Mouse (Mus musculus) lung, postnatal 4 days (tissue): ENCODE measurements around the gene Tmsb10.

Experiments
- DNase-seq, 2 experiments: peaks; one replicate each; pipeline ENCODE4 v3.0.0; 2021

Tmsb10 gene

DNA sequence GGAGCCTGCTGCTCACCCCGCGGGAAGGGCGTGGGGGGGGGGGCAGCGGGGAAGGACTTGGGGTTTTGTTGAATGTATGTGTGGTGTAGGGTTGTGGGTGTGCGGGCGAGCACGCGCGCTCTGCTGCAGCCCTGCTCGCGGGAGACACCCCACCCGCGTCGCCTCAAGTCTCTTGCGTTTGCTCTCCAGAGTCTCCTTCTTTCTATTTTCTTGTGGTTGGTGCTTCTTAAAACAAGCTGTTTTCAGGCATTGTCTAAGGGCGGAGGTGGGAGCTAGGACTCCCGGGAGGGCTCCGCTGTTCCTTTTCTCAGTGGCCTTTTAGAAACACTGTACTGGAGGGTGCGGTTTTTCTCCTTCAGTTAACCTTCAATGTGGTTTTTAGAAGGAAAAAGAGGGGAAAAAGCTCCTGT, at the start of gene Tmsb10:
Gene Tmsb10 (minus strand): TSS at position 87 of the 410 bp plus-strand sequence.
- no peak for DNase-seq

DNA sequence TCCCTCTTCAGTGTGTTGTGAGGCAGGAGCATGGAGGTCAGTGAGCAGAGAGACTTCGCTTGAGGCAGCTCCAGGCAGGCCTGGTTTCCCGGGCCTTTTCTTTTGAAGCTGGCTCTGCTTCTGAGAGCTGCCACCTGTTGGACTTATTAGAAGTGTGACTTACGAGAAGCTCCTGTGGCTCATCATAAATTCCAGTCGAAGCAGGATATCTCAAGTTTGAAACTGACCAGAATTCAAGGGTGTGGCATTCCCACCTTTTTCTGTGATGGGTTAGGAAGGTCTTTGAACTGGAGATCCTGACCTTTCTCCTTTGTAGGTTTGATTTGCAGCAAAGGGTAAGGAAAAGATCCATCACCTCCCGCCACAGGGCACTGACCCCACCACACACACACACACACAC, 45.1 kb upstream of the Tmsb10 start:
- DNase-seq = no peak

DNA sequence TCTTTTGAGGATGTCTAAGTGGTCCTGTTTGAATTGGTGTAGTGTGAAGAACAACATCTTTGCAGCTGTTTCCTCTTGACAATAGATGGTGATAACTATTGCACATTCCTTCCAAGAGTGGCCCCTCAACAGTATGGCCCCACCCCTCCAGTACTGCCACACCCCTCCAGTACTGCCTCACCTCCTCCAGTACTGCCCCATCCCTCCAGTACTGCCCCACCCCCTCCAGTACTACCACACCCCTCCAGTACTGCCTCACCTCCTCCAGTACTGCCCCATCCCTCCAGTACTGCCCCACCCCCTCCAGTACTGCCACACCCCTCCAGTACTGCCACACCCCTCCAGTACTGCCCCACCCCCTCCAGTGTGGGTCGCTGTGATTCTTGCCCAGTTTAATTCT, 43.8 kb upstream of the Tmsb10 start:
- DNase-seq = no peak

DNA sequence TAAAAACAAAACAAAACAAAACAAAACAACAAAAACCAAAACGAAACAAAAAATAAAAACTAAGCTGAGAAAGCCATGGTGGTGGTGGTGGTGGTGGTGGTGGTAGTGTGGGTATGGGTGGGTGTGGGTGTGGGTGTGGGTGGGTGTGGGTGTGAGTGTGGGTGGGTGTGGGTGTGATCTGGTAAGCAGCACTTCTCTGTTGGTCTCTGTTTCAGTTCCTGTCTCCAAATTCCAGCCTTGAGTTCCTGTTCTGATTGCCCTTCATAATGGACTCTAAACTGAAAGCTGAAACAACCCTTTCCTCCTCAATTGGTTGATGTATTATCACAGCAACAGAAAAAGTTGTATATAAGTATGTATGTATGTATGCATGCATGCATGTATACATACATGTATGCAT, 40.3 kb upstream of the Tmsb10 start:
- DNase-seq = no peak

DNA sequence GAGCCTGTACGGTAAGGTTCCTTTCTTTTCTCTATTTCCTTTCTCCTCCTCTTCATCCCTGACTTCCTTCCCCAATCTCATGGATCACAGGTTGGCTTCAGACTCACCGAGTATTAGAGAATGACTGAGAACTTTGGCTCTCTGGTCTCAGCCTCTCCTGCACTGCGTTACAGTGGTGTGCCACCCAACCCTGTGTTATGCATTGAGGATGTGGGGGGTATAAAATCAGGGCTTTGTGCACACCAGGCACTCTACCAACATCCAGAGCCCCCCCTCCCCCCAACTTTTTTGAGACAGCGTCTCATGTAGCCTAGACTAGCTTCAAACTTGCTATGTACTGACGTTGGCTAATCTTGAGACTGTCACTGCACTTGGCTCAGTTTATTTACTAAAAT, 35.1 kb upstream of the Tmsb10 start:
- no peak for DNase-seq

DNA sequence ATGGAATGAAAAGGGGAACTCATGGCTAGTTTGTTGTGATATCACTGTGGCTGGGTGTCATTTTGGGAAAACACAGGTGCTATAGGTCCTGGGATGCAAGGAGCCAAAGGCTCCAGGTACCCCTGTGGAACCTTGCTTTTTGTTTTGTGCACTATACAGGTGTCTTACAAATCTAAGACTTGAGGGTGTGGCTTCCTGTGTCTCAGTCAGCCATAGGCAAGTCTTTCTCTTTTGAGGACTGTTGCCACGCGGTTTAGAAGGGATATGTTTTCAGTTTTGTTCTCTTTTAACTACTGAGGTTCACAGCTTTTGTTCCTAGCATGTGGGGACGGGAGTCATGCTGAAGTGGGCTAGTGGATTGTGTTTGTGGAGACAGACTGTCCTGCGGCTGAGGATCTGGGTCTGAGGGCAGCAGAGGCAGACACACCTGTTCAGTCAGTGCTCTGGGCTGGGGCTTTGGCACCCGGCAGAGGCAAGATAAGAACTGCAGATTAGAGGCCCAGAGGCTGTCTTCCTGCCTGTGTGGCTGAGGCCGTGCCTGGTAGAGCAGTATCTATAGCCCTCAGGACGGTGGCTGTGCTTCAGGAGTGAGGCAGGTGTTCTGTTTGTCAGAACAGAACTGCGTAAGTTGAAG, 34.6 kb upstream of the Tmsb10 start:
- DNase-seq = peak in 1 of 2 experiments; percentile 27

DNA sequence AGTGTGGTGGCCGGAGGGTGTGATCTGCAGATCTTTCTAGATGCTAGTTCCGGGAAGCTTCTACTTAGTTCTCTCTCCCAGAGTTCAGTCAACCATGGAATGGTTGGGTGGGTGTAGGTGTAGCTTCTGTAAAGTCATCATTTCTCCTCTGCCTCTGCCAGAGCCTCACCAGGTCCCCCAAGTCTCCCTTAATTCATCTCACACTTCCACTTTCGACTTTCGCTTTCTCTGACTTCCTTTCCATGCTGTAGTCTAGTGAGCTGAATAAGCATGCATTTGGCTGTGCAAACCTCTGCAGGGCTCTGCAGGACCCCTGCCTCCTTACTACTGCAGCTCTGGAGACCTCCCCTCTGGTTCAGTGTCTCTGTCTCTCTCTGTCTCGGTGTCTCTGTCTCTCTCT, 31.7 kb upstream of the Tmsb10 start:
- no peak for DNase-seq

DNA sequence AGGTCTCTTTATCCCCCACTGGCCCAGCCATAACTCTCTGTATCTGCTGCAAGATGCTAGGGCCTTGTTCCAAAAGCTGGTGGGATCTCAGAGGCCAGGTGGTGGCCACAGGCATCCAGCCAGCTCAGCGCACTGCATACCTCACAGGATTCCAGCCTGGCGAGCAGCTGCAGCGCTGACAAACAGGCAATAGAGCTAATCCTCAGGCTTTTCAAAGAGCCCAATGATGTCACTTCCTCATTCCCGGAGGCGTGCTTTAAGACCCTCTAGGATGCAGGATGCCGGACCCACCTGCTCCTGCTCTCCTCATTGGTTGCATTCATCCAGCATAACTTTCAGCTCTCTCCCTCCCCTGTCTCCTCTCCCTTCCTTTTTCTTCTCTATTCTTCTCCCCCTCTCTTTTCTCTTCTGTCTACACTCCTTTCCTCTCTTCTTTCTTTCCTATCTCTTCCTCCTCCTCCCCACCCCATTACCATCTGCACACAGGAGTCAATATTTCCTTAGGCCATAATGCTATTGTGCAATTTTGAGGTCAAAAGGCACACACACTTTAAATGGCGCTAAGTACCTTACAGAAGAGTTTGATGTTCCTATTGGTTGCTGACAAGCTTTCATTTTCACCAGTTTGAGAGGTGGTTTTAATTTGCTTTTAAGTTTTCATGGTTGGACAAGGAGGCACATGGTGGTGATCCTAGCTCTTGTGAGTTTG, 30.6 kb upstream of the Tmsb10 start:
- no peak for DNase-seq

DNA sequence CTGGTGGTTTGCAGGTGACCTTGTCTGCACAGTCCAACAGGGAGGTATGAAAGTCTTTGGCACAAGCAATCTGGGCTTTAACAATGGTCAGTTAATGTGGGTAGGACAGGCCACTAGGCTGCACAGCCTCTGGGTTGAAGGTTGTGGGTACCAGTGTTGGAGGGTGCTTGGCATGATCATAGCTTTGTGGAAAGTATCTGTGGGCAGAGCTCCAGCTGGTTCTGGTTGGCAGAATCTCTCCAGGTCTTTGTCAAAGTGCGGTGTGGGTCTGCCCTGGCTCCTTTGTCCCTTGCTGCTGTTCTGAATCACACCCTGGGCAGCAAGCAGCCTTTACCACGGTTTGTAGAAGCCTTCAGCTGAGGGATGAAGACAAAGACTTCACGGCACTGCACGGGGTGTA, 24.0 kb upstream of the Tmsb10 start:
- DNase-seq = no peak

DNA sequence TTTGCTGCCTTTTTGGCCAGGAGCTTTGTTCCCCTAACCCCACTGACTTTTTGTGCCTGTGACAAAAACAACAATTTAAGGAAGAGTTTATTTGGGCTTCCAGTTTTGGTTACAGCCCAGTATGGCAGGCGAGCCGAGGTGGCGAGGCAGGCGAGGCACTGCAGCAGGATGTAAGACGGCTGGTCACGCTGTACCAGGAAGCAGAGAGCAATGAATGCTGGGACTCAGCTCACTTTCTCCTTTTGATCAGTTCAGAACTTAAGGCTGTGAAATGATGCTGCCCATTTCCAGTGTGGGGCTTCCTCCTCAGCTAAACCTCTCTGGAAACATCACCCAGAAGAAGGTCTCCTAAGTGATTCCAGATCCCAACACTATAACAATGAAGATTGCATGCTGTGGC, 23.3 kb upstream of the Tmsb10 start:
- peak in 1 of 2 experiments; percentile 45 for DNase-seq

DNA sequence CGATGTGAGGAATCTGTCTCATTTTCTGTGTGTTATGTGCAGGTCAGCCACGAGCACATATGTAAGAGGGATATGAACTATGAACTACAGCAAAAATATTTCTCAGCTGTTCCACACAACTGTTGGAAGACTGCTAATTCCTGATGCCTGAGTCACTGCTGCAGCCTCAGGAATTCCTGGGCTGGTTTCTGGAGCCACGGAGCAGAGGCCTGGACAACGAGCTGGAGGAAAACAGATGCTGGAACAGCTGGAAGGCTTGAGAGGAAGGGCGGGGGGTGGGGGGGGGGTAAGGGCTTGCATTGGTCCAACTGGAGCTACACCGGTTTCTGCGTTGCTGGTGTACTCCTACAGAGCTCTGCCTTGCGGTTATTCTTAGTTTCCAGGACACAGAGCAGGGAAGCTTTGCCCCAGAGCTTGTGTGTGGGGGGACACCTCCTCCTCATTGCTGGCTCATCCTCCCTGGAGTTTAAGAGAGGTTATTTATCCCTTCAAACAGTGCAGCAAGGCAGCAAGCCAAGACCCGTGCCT, 22.6 kb upstream of the Tmsb10 start:
- DNase-seq = peak; percentile 49 to 85

DNA sequence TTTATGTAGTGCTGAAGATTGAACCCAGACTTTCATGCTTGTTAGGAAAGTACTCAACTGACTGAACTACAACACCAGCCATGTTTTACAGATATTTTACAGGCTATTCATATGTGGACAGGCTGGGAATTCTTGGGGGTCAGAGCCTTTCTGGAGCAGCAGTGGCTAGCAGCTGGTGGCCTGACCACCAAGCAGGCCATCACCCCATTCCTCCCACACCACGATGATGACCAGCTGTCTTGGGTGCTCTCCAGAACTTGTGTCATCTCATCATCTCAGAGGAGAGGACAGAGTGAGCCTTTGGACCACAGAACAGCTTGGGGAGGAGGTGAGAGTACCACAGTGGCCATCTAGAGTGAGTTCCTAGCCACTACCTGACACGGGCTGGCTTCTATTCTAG, 18.3 kb upstream of the Tmsb10 start:
- DNase-seq = peak; percentile 30 to 77

DNA sequence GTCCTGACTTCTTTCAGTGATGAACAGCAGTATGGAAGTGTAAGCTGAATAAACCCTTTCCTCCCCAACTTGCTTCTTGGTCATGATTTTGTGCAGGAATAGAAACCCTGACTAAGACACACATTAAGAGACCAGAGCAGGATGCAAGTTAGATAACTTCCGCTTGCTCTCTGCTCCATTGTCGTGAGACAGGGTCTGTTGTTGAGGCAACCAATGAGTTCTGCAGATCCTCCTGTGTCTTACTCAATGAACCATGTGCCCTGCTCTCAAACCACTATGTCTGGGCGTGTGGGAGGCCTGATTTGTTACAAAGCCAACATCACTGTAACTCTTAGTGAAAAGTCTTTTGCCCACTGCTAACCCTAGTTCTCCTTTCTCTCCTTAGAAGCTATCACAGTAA, 12.5 kb upstream of the Tmsb10 start:
- no peak for DNase-seq

DNA sequence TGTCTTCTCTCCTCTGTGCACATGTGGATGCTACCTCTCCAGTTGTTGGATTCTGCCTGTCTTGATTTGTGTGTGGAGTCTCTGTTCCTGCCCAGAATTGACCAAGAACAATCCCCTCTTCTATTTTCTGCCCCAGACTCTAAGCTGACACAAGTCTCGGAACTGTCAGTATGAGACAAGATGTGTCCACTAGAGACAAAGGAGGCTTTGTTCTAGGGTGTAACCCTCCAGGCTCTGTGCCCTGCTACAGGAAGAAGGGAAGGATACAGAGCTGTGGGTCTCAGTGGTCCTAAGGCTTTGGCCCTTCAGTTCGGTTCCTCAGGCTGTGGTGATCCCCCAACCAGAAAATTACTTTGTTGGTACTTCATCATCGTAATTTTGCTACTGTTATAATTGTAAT, 11.2 kb upstream of the Tmsb10 start:
- DNase-seq = no peak

DNA sequence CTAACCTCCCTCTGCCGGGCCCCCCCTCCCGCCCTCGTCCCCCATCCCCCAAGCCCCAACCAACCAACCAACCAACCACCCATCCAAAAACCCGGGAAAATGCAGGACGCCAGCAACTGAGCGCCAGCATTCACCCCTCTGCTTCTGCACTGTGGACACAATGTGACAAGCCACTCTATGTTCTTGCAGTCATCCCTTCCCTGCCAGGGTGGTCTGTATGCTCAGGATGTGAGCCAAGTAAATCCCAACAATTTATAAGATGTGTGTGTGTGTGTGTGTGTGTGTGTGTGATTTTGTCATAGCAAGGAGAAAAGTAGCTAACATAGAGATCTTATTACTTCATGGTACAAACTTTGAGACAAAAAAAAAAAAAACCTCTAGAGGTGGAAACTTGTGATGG, 6.7 kb upstream of the Tmsb10 start:
- peak in 1 of 2 experiments; percentile 26 for DNase-seq

DNA sequence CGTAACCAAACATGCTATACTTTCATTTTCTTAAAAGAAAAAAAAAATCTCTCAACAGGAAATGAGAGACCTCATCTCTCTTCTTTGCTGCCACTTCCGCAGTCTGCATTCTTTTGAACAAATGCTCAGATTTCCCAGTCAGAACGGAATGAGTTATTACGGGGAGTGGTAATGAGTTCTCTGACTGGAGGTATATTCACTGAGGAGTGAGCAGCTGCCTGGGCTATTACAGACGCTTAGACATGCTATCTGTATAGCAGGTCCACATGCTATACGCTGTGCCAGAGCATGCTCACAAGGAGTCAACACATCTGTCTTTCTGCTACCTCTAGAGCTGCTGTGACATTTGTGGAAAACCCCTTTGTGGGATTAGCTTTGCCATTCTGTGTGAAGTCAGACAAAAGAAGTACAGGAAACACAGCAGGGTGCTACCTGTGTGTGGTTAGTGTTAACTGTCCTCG, 3.8 kb upstream of the Tmsb10 start:
- DNase-seq = no peak

DNA sequence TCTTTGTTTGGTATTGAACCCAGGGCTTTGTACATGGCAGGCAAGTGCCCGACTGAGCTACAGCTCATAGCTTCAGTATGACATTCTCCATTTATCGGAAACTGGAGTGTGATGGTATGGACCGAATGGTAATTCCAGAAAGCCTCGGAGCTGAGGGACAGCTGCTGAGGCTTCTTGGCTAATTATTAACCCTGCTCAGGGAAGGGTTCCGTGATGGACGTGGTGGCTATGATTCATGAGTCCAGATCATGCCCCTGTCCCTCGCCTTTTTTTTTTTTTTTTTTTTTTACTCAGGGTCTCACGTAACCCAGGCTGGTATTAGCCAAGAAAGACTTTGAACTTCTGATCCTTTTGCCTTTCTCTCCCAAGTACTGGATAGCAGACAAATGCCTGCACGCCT, 3.1 kb upstream of the Tmsb10 start:
- no peak for DNase-seq

DNA sequence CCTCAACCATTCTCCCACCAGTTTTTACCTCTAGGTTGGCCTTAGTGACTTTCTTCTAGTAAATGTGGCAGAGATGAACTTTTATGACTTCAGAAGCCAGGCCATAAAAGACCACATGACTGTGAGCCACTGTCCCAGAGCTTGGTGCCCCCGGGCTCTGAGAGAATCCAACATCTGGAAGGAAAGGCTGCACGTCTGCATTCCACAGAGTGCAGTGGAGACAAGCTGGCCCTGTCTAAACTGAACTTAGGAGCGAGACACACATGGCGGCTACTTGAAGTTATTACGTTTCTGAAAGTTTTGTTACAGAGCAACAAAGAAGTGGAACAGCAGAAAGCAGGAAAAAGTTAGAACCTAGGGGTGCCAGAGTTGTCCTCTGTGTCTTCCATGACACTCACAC, 2.1 kb upstream of the Tmsb10 start:
- no peak for DNase-seq

DNA sequence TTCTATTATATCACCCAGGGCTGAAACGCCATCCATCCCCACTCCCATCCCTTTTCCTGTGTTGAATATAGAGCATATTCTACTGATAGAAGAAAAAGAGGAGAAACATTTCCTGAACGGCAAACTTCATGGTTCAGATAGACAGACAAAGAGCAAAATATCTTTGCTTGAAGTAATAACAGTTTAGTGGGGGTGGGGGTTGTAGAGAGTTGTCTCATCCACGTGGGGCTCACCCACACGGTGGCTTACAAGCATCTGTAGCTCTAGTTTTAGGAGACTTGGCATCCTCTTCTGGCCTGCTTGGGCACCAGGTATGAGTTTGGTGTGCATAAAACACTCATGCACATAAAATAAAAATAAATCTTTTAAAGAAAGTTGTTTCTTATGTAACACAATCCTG, 627 bp upstream of the Tmsb10 start:
- no peak for DNase-seq

DNA sequence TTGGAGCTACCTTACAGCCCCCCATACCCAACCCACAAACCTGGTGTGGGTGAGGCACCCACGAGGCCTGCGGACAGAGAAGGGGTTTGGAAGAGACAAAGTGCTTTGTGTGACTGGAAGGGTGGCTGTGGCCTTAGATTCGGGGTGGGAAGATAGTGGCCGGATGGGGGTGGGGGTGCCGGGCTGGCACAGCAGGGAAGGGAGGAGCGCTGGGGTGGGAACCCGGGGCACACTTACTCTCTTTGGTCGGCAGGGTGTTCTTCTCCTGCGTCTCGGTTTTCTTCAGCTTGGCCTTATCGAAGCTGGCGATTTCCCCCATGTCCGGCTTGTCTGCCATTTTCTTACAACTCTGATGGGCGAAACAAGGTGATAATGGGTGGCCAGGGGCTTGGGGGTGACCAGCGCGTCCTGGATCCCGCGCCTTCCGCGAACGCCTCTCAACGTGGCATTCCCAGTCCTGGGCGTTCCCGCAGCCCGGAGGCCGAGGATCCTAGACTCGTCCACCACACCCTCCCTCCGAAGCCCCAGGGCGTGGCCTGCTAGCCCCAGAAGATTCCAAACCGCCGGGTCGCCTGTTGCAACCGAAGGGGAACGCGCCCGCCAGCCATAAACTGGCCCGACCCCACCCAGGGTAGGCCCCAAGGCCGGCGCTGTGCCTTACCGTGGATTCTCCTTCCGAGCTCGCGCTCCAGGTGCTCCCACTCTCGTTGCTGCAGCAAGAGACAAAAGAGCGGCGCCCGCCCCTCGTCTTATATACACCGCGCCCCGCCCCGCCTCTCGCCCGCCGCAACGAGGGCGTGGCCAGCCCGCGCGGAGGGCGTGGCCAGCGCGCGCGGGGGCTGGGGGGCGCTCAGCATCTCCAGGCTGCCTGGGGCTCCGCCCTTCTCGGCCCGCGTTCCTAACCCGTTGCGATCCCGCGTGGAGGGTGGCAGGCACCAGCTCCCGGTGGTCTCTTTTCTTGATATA, 589 bp downstream of the Tmsb10 start:
- DNase-seq = peak; percentile 92 to 93

DNA sequence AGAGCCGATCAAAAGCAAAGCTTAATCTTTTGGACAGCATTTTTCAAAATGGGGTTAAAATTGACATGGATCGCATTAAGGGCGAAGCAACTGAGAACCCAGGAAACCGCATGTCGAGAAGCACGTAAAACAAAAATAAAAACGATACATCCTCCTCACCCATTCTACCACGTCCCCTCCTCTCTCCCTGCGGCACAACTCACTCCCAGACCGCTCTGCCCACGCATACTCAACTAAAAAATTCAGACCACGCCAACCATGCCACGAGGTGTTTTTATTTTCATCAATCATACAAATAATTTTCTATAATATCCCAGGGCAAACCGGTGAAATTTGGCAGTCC, 1.5 kb downstream of the Tmsb10 start:
- no peak for DNase-seq

DNA sequence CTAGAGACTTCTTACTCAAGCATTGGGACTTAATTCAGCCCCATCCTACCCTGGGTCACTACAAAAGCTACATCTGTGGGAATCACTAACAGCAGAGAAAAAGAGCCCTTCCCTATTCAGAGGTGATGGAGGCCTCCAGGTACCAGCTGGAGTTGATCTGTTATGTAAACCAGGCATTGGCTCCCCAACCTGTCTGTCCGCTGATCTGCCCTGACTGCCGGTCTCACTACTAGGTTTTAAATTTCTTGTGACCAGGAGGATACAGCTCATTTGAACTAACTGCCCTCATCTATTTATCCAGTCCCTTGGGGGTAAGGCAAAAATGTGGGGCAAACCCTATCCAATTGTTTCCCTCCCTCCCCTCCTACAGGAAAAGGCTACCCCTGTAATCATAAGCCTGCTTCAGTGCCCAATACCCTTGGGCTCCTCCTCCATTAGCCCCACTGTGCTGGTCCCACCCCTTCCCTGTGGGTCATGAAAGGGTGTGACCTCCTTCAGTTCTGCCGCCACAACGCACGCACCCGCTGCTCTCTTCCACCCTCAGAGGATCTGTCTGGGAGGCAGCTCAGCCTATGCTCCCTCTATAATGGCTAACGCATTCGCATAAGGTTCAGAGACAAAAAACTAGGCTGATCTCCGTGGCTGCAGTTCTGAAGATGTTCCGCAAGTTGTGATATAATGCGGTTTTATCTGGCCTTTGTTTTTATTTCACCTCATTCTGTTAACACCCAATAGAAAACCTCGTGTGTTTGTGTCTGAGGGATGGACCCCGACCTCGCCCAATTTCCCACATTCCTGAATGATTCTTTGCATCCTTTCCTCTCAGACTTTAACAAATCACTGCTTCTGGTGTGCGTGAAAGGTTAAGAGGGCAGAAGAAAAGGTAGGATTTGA, 2.1 kb downstream of the Tmsb10 start:
- DNase-seq = peak; percentile 77 to 78
